Mouse (Mus musculus): ENCODE measurements around the gene Thbs1. TPM values are rescaled to one million over a fixed set of nuclear protein-coding genes. Genes with fewer than 3 reads are reported as not detected.

Gene Thbs1
- polyA plus RNA-seq, 1 experiment from 2014 or later, result 883 TPM

- in situ Hi-C loops (cut with MboI; ENCODE audit: low pct_unique_long_range_greater_than_20kb), result loop anchor here (5.0 kb wide), 5 partner anchors 133 to 652 kb away; no protein-coding TSS in a partner anchor
- H3K27me3 ChIP-seq, result no peaks in the 10 kb centered on the region
- POLR2A ChIA-PET, result interaction anchor here (1.3 to 1.6 kb wide), 2 partner anchors 122 to 460 kb away, joined by 3 to 5 read pairs; no protein-coding TSS in a partner anchor
- CTCF ChIA-PET, result interaction anchor here (1.1 to 2.6 kb wide), 5 partner anchors 45 to 132 kb away, joined by 3 to 10 read pairs (median 4); no protein-coding TSS in a partner anchor
- TF ChIP-seq CTCF (IDR thresholded peaks at IDR 0.05), result no peak
- no peak for ATAC-seq
- no peak for DNase-seq (ENCODE audit: low read depth, low spot score)
Measured at GRCm38 (mm10) chr2:118113808-118114524, 2.3 kb downstream of the Thbs1 start.

- in situ Hi-C loops (cut with MboI; ENCODE audit: low pct_unique_long_range_greater_than_20kb), result loop anchor here (5.0 kb wide), 6 partner anchors 83 to 652 kb away; no protein-coding TSS in a partner anchor
- ChIA-PET POLR2A (interaction anchor here (1.3 kb wide), 1 partner anchor 121 kb away, joined by 3 read pairs; no protein-coding TSS in a partner anchor), CTCF (interaction anchor here (1.1 to 2.6 kb wide), 5 partner anchors 44 to 131 kb away, joined by 3 to 10 read pairs (median 4); no protein-coding TSS in a partner anchor)
Measured at GRCm38 (mm10) chr2:118114671-118115070, 3.0 kb downstream of the Thbs1 start.

DNA sequence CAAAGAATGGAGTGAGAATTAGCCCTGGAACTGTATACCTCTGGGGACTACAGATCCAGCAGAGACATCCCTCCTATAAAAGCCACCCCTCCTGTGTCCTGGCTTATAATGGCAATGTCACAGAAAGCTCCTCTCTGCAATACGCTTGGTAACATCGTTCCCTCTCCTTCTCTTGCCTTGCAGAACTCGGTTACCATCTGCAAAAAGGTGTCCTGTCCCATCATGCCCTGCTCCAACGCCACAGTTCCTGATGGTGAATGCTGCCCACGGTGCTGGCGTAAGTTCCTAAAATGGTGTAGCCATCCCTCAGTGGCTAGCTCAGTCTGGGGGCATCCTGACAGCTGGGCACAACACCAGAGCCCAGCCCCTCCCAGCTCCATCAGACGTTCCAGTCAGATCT is 4.0 kb downstream of the Thbs1 start:
- TF ChIP-seq CTCF (IDR thresholded peaks at IDR 0.05), result no peak
- POLR2A ChIA-PET, result interaction anchor here (0.8 to 1.1 kb wide), 2 partner anchors 65 to 654 kb away, joined by 3 to 4 read pairs; no protein-coding TSS in a partner anchor
- in situ Hi-C loops (cut with MboI; ENCODE audit: low pct_unique_long_range_greater_than_20kb), result loop anchor here (5.0 kb wide), 1 partner anchor 82 kb away; no protein-coding TSS in a partner anchor
- DNase-seq (ENCODE audit: low read depth, low spot score) (no peak), ATAC-seq (no peak)
- H3K27me3 ChIP-seq, result no peaks in the 10 kb centered on the region
- CTCF ChIA-PET, result interaction anchor here (1.1 to 2.6 kb wide), 4 partner anchors 66 to 124 kb away, joined by 3 to 10 read pairs (median 5); no protein-coding TSS in a partner anchor

More at GRCm38 (mm10) chr2:118114671-118115070, 3.0 kb downstream of the Thbs1 start:
- ATAC-seq (no peak), DNase-seq (ENCODE audit: low read depth, low spot score) (no peak)
- H3K27me3 ChIP-seq, result no peaks in the 10 kb centered on the region
- TF ChIP-seq CTCF (IDR thresholded peaks at IDR 0.05), result no peak

DNA sequence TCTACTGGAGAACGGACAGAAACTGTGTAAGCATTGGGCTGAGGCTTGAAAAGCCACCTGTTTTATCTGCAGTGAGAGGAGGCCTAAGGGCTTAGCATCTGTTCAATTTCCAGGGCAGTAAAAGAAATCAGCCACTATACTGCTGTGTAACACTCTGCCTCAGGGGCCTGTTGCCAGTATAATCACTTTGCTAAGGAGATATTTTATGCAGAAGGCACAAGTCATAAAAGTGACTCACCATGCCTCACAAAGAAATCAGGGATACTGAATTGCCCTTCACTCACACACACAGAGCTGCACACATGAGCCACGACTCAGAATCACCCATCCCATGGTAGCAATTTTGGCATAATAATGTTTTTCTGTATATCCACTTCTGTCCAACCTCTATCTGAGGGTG is 4.5 kb downstream of the Thbs1 start:
- peak; percentile 3 for ATAC-seq
- DNase-seq (ENCODE audit: low read depth, low spot score), result no peak
- ChIA-PET POLR2A (interaction anchor here (0.8 to 1.1 kb wide), 2 partner anchors 65 to 654 kb away, joined by 3 to 4 read pairs; no protein-coding TSS in a partner anchor), CTCF (interaction anchor here (1.1 kb wide), 1 partner anchor 66 kb away, joined by 3 read pairs; no protein-coding TSS in a partner anchor)
- in situ Hi-C loops (cut with MboI; ENCODE audit: low pct_unique_long_range_greater_than_20kb), result loop anchor here (5.0 kb wide), 1 partner anchor 81 kb away; no protein-coding TSS in a partner anchor
- no peaks in the 10 kb centered on the region for H3K27me3 ChIP-seq
- TF ChIP-seq CTCF (IDR thresholded peaks at IDR 0.05), result no peak

- no peak for DNase-seq (ENCODE audit: low read depth, low spot score)
- CTCF ChIA-PET, result no interaction called here
Measured at GRCm38 (mm10) chr2:118116754-118117290, 5.1 kb downstream of the Thbs1 start.

DNA sequence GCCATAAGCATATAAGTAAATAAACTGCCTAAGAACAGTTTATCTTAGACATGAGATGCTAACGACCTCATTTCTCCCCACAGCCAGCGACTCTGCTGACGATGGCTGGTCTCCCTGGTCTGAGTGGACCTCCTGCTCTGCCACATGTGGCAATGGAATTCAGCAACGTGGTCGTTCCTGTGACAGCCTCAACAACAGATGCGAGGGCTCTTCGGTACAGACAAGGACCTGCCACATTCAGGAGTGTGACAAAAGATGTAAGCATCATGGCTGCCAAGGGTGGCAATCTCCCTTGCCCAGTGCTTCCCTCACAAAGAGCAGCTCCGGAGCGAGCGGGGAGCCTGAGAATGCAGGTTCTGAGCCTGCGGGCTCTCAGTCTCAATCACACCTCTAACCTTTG is 5.7 kb downstream of the Thbs1 start:
- in situ Hi-C loops (cut with MboI; ENCODE audit: low pct_unique_long_range_greater_than_20kb), result loop anchor here (5.0 kb wide), 1 partner anchor 80 kb away; no protein-coding TSS in a partner anchor
- no peaks in the 10 kb centered on the region for H3K27me3 ChIP-seq
- POLR2A ChIA-PET, result no interaction called here
- TF ChIP-seq CTCF (IDR thresholded peaks at IDR 0.05), result no peak
- no peak for DNase-seq (ENCODE audit: low read depth, low spot score)
- ATAC-seq, result no peak
- CTCF ChIA-PET, result interaction anchor here (1.0 kb wide), 1 partner anchor 465 kb away, joined by 3 read pairs; no protein-coding TSS in a partner anchor

More at GRCm38 (mm10) chr2:118116754-118117290, 5.1 kb downstream of the Thbs1 start:
- ATAC-seq, result peak; percentile 0
- in situ Hi-C loops (cut with MboI; ENCODE audit: low pct_unique_long_range_greater_than_20kb), result loop anchor here (5.0 kb wide), 1 partner anchor 80 kb away; no protein-coding TSS in a partner anchor
- POLR2A ChIA-PET, result no interaction called here
- no peak for TF ChIP-seq CTCF (IDR thresholded peaks at IDR 0.05)
- no peaks in the 10 kb centered on the region for H3K27me3 ChIP-seq

DNA sequence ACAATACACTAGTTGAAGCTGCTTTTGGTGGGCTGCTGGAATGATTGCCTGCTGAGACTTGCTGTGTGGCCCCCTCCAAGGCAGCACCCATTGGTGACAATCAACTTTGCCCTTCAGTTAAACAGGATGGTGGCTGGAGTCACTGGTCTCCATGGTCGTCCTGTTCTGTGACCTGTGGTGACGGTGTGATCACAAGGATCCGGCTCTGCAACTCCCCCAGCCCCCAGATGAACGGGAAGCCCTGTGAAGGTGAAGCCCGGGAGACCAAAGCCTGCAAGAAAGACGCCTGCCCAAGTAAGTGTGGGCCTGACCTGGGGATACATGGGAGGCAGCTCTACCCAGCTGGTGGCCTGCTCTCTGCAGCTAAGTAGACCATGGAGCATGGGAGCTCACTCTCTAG is 6.4 kb downstream of the Thbs1 start:
- no peak for ATAC-seq
- TF ChIP-seq CTCF (IDR thresholded peaks at IDR 0.05), result no peak
- ChIA-PET CTCF (interaction anchor here (1.0 kb wide), 1 partner anchor 466 kb away, joined by 3 read pairs; no protein-coding TSS in a partner anchor), POLR2A (interaction anchor here (0.7 kb wide), 1 partner anchor 8 kb away, joined by 3 read pairs; no protein-coding TSS in a partner anchor)
- DNase-seq (ENCODE audit: low read depth, low spot score), result no peak
- H3K27me3 ChIP-seq, result no peaks in the 10 kb centered on the region
- in situ Hi-C loops (cut with MboI; ENCODE audit: low pct_unique_long_range_greater_than_20kb), result loop anchor here (5.0 kb wide), 1 partner anchor 79 kb away; no protein-coding TSS in a partner anchor

DNA sequence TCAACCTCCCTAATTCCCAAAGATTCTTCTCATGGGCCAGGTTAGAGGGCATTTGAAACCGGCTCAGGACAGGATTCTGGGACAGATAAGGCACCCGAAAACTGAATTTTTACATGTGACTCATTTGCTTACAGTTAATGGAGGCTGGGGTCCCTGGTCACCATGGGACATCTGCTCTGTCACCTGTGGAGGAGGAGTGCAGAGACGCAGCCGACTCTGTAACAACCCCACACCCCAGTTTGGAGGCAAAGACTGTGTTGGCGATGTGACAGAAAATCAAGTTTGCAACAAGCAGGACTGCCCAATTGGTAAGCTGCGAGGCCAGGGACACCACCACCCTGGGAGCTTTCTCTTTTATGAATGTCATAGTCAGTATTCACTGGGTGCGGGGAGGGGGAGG is 6.8 kb downstream of the Thbs1 start:
- in situ Hi-C loops (cut with MboI; ENCODE audit: low pct_unique_long_range_greater_than_20kb), result loop anchor here (5.0 kb wide), 1 partner anchor 79 kb away; no protein-coding TSS in a partner anchor
- ATAC-seq (no peak), DNase-seq (ENCODE audit: low read depth, low spot score) (no peak)
- ChIA-PET CTCF (interaction anchor here (1.0 to 1.9 kb wide), 2 partner anchors 81 to 466 kb away, joined by 3 to 5 read pairs; no protein-coding TSS in a partner anchor), POLR2A (interaction anchor here (0.7 to 1.2 kb wide), 2 partner anchors 8 to 118 kb away, joined by 3 read pairs; no protein-coding TSS in a partner anchor)
- TF ChIP-seq CTCF (IDR thresholded peaks at IDR 0.05), result no peak
- no peaks in the 10 kb centered on the region for H3K27me3 ChIP-seq

GRCm38 (mm10) chr2:118119684-118120083 is 8.0 kb downstream of the Thbs1 start:
- no peak for TF ChIP-seq CTCF (IDR thresholded peaks at IDR 0.05)
- POLR2A ChIA-PET, result interaction anchor here (1.2 kb wide), 1 partner anchor 116 kb away, joined by 3 read pairs; no protein-coding TSS in a partner anchor
- H3K27me3 ChIP-seq, result no peaks in the 10 kb centered on the region
- ATAC-seq (no peak), DNase-seq (ENCODE audit: low read depth, low spot score) (no peak)
- in situ Hi-C loops (cut with MboI; ENCODE audit: low pct_unique_long_range_greater_than_20kb), result loop anchor here (5.0 kb wide), 1 partner anchor 78 kb away; no protein-coding TSS in a partner anchor
- CTCF ChIA-PET, result interaction anchor here (1.9 kb wide), 1 partner anchor 80 kb away, joined by 5 read pairs; no protein-coding TSS in a partner anchor

DNA sequence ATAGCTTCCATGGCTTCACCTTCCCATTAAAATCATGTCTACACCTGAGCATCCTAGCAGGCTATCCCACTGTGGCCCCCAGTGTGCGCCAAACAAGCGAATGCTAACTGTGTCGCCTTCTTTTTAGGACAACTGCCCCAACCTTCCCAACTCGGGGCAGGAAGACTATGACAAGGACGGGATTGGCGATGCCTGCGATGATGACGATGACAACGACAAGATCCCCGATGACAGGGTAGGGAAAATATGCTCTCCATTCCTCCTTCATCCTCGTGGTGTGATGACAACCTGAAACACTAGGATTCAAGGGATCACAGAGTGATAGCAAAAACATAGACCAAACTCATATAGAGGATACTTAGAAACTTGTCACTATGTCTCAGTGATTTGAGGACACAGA is 8.4 kb downstream of the Thbs1 start:
- TF ChIP-seq CTCF (IDR thresholded peaks at IDR 0.05), result no peak
- DNase-seq (ENCODE audit: low read depth, low spot score), result no peak

More for the DNA sequence above, 8.4 kb downstream of the Thbs1 start:
- no peak for ATAC-seq
- ChIA-PET CTCF (interaction anchor here (1.9 kb wide), 1 partner anchor 80 kb away, joined by 5 read pairs; no protein-coding TSS in a partner anchor), POLR2A (no interaction called here)
- in situ Hi-C loops (cut with MboI; ENCODE audit: low pct_unique_long_range_greater_than_20kb), result no loop called here
- no peaks in the 10 kb centered on the region for H3K27me3 ChIP-seq

Data from Patski (cell line).